Mouse (Mus musculus): ENCODE data around the gene Serpine1. TPM values are rescaled to one million over a fixed set of nuclear protein-coding genes. Genes with fewer than 3 reads are reported as not detected.

The Serpine1 gene
- polyA plus RNA-seq, 1 experiment from 2014 or later = 0.10 TPM

DNA sequence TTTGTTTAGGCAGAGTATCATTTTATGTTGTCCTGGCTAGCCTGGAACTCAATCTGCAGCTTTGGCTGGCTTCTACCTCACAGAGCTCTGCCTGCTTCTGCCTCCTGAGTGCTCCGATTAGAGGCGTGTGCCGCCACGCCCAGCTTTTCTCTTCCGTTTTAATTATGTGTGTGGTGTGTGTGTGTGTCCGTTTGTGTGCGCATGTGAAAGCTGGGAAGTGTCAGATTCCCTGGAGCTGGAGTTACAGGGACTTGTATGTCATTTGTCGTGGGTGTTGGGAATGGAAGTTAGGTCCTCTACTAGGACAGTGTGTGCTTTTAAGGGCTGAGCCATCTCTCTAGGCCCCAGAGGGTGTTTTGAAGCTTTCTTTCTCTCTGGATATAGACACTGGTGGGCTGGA lies 1.1 kb upstream of the Serpine1 start:
- 0 out of 2 replicates have a peak, but pooled peaks cover 16% of the 10 kb centered on the region for H3K4me1 ChIP-seq
- H3K9ac ChIP-seq = no peak overlapping the region
- no peaks in the 10 kb centered on the region for H3K9me3 ChIP-seq (replicated peaks)
- 91% methylated on average over 8 of the region's 8 CpGs for WGBS
- no peak overlapping the region for H3K4me3 ChIP-seq
- no peaks in the 10 kb centered on the region for H3K36me3 ChIP-seq
- no peaks in the 10 kb centered on the region for H3K27me3 ChIP-seq
- H3K27ac ChIP-seq = no peak overlapping the region
- no peak for ATAC-seq (ENCODE audit: low FRiP score)
- H3K4me2 ChIP-seq (replicated peaks) = no peak overlapping the region

GRCm38 (mm10) chr5:137070881-137071605 lies 1.0 kb downstream of the Serpine1 start:
- H3K27me3 ChIP-seq = no peaks in the 10 kb centered on the region
- H3K4me1 ChIP-seq = 0 out of 2 replicates have a peak, but pooled peaks cover 13% of the 10 kb centered on the region
- no peaks in the 10 kb centered on the region for H3K36me3 ChIP-seq
- H3K27ac ChIP-seq = no peak overlapping the region
- H3K9me3 ChIP-seq (replicated peaks) = no peaks in the 10 kb centered on the region
- ATAC-seq (ENCODE audit: low FRiP score) = no peak
- no peak overlapping the region for H3K9ac ChIP-seq
- 87% methylated on average over 19 of the region's 19 CpGs for WGBS
- no peak overlapping the region for H3K4me3 ChIP-seq
- no peak overlapping the region for H3K4me2 ChIP-seq (replicated peaks)

DNA sequence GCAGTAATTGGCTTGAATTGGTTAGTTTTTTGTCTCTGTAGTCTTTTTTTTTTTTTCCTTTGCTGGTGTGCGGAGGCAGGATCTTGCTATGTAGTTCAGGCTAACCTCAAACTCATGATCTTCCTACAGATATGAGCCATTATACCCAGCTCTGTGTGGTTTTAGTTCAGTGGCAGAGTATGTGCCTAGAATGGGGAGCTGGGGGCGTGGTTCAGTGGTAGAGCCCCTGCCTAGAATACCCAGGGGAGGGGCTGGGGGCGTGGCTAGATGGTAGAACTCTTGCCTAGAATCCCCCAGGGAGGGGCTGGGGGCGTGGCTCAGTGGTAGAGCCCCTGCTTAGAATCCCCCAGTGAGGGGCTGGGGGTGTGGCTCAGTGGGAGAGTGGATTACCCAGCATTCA lies 3.4 kb downstream of the Serpine1 start:
- Histone ChIP-seq H3K27me3 (no peaks in the 10 kb centered on the region), H3K4me1 (0 out of 2 replicates have a peak, but pooled peaks cover 8% of the 10 kb centered on the region), H3K9ac (no peak overlapping the region), H3K36me3 (no peaks in the 10 kb centered on the region), H3K27ac (no peak overlapping the region), H3K9me3 (replicated peaks) (no peaks in the 10 kb centered on the region), H3K4me2 (replicated peaks) (no peak overlapping the region), H3K4me3 (no peak overlapping the region)
- 72% methylated on average over 4 of the region's 4 CpGs for WGBS
- ATAC-seq (ENCODE audit: low FRiP score) = no peak

GRCm38 (mm10) chr5:137065923-137066322 lies 6.1 kb downstream of the Serpine1 start:
- WGBS = 77% methylated on average over 8 of the region's 8 CpGs
- Histone ChIP-seq H3K4me1 (no peaks in the 10 kb centered on the region), H3K9ac (no peak overlapping the region), H3K4me3 (no peak overlapping the region), H3K27ac (no peak overlapping the region), H3K4me2 (replicated peaks) (no peak overlapping the region), H3K9me3 (replicated peaks) (no peaks in the 10 kb centered on the region), H3K36me3 (no peaks in the 10 kb centered on the region), H3K27me3 (no peaks in the 10 kb centered on the region)
- ATAC-seq (ENCODE audit: low FRiP score) = no peak

DNA sequence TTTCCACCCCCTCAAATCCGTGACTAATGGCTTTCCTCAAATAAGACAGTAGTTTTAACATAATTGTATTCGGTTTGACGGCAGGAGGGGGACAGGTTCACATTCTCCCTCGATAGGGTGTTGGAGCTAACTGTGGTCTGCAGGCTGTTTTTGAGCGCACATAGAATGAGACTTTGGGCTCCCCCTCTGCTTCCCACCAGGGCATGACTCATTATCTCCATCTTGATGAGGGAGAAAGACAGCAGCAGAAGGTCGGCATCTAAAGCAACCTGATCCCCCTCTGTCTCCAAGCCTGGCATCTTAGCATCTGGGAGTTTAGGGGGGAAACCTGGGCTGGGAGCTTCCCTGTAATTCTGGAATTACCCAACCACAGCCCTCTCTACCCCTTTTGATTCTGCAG lies 6.6 kb downstream of the Serpine1 start:
- 62% methylated on average over 6 of the region's 6 CpGs for WGBS
- no peaks in the 10 kb centered on the region for H3K4me1 ChIP-seq
- ATAC-seq (ENCODE audit: low FRiP score) = no peak
- H3K9ac ChIP-seq = no peak overlapping the region
- H3K36me3 ChIP-seq = no peaks in the 10 kb centered on the region
- H3K27me3 ChIP-seq = no peaks in the 10 kb centered on the region
- H3K4me2 ChIP-seq (replicated peaks) = no peak overlapping the region
- no peak overlapping the region for H3K4me3 ChIP-seq
- no peak overlapping the region for H3K27ac ChIP-seq
- H3K9me3 ChIP-seq (replicated peaks) = no peaks in the 10 kb centered on the region

GRCm38 (mm10) chr5:137062601-137063000 lies 9.5 kb downstream of the Serpine1 start:
- Histone ChIP-seq H3K4me1 (no peaks in the 10 kb centered on the region), H3K4me2 (replicated peaks) (no peak overlapping the region), H3K27ac (no peak overlapping the region), H3K9ac (no peak overlapping the region), H3K27me3 (no peaks in the 10 kb centered on the region), H3K36me3 (no peaks in the 10 kb centered on the region), H3K9me3 (replicated peaks) (no peaks in the 10 kb centered on the region), H3K4me3 (no peak overlapping the region)
- WGBS = 85% methylated on average over 5 of the region's 5 CpGs
- no peak for ATAC-seq (ENCODE audit: low FRiP score)

GRCm38 (mm10) chr5:137061809-137062481 lies 10.1 kb downstream of the Serpine1 start:
- Histone ChIP-seq H3K36me3 (no peaks in the 10 kb centered on the region), H3K4me2 (replicated peaks) (no peak overlapping the region), H3K4me3 (no peak overlapping the region), H3K27ac (no peak overlapping the region), H3K9ac (no peak overlapping the region), H3K27me3 (no peaks in the 10 kb centered on the region), H3K4me1 (no peaks in the 10 kb centered on the region), H3K9me3 (replicated peaks) (no peaks in the 10 kb centered on the region)
- 27% methylated on average over 12 of the region's 12 CpGs for WGBS
- no peak for ATAC-seq (ENCODE audit: low FRiP score)

GRCm38 (mm10) chr5:137054873-137055272 lies 17.2 kb downstream of the Serpine1 start:
- Histone ChIP-seq H3K27ac (no peak overlapping the region), H3K4me1 (no peaks in the 10 kb centered on the region), H3K27me3 (no peaks in the 10 kb centered on the region), H3K36me3 (no peaks in the 10 kb centered on the region), H3K4me2 (replicated peaks) (no peak overlapping the region), H3K9me3 (replicated peaks) (no peaks in the 10 kb centered on the region), H3K9ac (no peak overlapping the region), H3K4me3 (no peak overlapping the region)
- WGBS = 84% methylated on average over 5 of the region's 5 CpGs
- ATAC-seq (ENCODE audit: low FRiP score) = no peak

GRCm38 (mm10) chr5:137054299-137054698 lies 17.8 kb downstream of the Serpine1 start:
- no peak overlapping the region for H3K4me2 ChIP-seq (replicated peaks)
- no peaks in the 10 kb centered on the region for H3K4me1 ChIP-seq
- 90% methylated on average over 7 of the region's 7 CpGs for WGBS
- H3K36me3 ChIP-seq = no peaks in the 10 kb centered on the region
- H3K27me3 ChIP-seq = no peaks in the 10 kb centered on the region
- H3K4me3 ChIP-seq = no peak overlapping the region
- ATAC-seq (ENCODE audit: low FRiP score) = no peak
- H3K9ac ChIP-seq = no peak overlapping the region
- no peaks in the 10 kb centered on the region for H3K9me3 ChIP-seq (replicated peaks)
- no peak overlapping the region for H3K27ac ChIP-seq

DNA sequence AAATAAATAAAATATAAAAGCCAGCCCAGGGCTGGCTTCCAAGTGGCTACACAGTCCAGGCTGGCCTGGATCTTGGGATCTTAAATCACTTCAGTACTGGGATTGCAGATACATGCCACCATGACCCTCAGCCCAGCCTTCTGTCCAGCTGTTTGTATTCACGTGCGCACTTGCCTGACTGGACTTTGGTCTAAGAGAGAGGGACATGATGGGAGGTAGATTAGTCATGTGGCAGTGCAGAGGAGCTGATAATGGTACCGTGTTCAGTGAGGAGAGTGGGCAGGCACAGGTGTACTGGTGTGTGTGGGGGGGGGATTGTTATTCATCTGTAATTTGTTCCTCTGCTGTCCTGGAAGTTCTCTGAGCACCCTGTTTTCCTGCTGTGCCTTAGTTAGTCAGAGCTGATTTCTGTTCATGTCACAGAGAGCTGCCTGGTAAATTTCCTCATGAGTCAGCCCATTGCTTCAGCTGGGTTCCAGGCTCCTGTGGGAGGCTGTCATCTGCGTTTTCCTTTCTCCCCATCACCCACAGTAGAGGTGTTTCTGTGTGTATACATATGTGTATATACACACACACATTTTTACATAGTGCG lies 20.1 kb downstream of the Serpine1 start:
- H3K36me3 ChIP-seq = no peaks in the 10 kb centered on the region
- no peak for ATAC-seq (ENCODE audit: low FRiP score)
- H3K9ac ChIP-seq = no peak overlapping the region
- H3K9me3 ChIP-seq (replicated peaks) = 0 out of 2 replicates have a peak, but pooled peaks cover 3% of the 10 kb centered on the region
- no peak overlapping the region for H3K27ac ChIP-seq
- 87% methylated on average over 5 of the region's 5 CpGs for WGBS
- no peaks in the 10 kb centered on the region for H3K4me1 ChIP-seq
- no peak overlapping the region for H3K4me3 ChIP-seq
- no peak overlapping the region for H3K4me2 ChIP-seq (replicated peaks)
- H3K27me3 ChIP-seq = no peaks in the 10 kb centered on the region

DNA sequence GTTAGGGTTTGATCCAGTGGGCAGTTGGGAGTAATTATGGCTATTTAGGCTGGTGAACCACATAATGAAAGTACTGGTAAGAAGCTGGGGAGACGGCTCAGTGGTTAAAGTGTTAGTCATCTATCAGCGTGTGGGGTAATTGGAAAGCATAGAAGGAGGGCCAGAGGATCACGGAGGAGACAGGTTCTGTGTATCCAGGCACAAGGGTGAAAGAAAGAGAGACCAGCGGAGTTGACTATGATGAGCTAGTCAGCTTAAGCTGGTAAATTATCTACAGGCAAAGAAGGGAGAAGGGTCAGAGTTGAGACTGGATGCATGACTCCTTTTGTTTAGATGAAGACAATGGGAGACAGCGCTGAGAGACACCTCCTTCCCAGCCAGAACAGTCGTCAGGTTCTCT lies 20.9 kb downstream of the Serpine1 start:
- 0 out of 2 replicates have a peak, but pooled peaks cover 3% of the 10 kb centered on the region for H3K9me3 ChIP-seq (replicated peaks)
- H3K27me3 ChIP-seq = no peaks in the 10 kb centered on the region
- WGBS = 52% methylated on average over 6 of the region's 6 CpGs
- H3K4me3 ChIP-seq = no peak overlapping the region
- H3K4me2 ChIP-seq (replicated peaks) = no peak overlapping the region
- H3K36me3 ChIP-seq = no peaks in the 10 kb centered on the region
- ATAC-seq (ENCODE audit: low FRiP score) = no peak
- H3K4me1 ChIP-seq = peaks cover 5% of the 10 kb centered on the region; the same call in 1 of the 2 replicates
- no peak overlapping the region for H3K9ac ChIP-seq
- H3K27ac ChIP-seq = no peak overlapping the region

DNA sequence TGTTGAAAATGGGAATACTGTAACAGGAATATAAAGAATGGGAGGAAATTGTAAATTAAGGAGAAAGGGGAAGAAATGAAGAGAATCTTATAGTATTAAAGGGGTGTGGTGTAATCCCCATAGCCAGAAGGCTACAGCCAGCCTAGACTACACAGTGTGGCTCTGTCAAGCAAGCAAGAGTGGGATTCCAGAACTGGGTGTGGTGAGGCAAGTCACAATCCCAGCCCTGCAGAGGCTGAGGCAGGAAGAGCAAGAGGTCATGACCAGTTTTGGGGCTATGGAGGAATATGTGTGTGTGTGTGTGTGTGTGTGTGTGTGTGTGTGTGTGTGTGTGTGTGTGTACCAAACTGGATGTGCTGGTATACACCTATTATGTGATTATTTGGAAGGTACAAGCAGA lies 25.1 kb downstream of the Serpine1 start:
- ATAC-seq (ENCODE audit: low FRiP score) = no peak

More for the DNA sequence above, 25.1 kb downstream of the Serpine1 start:
- Histone ChIP-seq H3K9ac (no peak overlapping the region), H3K4me1 (peaks cover 15% of the 10 kb centered on the region), H3K27me3 (no peaks in the 10 kb centered on the region), H3K36me3 (peaks cover 12% of the 10 kb centered on the region), H3K27ac (no peak overlapping the region), H3K4me3 (no peak overlapping the region), H3K4me2 (replicated peaks) (no peak overlapping the region), H3K9me3 (replicated peaks) (0 out of 2 replicates have a peak, but pooled peaks cover 3% of the 10 kb centered on the region)

Data from hindbrain, embryonic 12.5 days (tissue).